Mouse (Mus musculus): Measurements from ENCODE around the gene Dhx33.

Dhx33 gene

DNA sequence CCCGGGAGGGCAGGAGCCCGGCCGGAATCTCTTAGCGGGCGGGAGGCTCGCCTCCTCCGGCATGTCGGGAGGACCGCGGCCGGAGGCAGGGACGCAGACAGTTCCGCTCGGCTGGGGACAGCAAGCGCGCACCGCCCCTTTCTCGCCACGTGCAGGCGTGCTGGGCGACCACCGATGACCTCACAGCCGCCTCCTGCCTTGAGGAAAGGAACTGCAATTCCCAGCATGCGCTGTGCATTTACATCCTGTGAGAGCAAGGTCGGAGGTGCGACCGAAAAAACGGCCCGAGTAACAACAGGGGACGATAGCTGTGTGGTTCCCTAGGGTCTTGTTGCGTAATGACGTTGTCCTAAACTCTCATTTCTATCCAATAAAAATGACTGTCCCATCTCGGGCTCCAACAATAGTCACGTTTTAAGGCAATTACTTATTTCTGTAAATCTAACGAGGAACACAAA is at the start of gene Dhx33:
Gene Dhx33, minus strand, starts transcription at position 122 of the 458 bp plus-strand sequence.
- peak; percentile 98 for DNase-seq

DNA sequence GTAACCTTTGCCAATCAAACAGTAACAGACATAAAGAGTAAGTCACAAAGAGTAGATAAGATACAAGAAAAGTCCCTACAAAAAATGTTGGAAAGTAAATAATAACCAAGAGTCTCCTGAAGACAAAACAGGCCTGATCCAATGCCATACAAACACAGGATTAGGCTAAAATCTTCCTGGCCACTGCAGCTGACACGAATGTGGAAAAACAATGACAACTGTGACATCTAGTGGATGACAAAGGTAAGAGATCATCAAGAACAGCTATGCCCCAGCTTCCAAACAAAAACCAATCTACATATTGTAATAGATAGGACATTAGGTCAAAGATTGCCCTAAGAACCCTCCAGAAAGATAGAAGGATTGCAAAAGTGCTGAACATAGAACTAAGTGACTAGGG is 48.3 kb upstream of the Dhx33 start:
- peak; percentile 57 for DNase-seq

DNA sequence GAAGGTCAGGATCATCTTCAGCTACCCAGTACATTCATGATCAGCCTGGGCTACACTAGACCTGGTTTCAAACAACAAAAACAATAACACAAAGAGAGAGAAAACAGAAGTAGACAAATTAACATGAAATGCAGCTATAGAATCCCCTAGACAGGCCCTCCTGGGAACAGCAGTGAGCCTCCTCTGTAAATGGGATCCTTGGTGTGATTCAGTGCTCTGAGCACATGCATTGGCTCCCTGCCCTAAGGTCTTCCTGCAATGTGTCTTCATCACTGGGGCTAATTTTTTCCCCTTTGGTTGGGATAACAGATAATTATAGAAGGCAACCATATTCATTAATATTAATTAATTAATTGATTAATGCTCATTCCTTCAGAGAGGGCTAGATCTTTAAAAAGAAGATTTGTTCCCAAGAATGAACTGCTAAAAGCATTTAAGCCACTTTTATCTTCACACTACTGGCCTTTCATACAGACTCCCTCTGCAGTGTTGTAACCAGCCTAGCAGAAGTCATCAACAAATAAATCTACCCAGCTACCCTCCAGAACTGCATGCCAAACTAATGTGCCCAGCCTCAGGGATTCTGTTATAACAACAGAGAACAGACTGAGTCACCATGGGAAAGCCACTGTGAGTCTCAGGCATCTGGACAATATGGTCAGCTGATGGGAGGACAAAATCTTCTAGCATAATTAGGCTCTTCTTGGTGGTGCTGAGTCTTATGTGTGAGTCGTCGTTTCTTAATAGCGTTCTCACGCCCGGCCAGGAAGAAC is 35.5 kb upstream of the Dhx33 start:
- DNase-seq, result no peak

DNA sequence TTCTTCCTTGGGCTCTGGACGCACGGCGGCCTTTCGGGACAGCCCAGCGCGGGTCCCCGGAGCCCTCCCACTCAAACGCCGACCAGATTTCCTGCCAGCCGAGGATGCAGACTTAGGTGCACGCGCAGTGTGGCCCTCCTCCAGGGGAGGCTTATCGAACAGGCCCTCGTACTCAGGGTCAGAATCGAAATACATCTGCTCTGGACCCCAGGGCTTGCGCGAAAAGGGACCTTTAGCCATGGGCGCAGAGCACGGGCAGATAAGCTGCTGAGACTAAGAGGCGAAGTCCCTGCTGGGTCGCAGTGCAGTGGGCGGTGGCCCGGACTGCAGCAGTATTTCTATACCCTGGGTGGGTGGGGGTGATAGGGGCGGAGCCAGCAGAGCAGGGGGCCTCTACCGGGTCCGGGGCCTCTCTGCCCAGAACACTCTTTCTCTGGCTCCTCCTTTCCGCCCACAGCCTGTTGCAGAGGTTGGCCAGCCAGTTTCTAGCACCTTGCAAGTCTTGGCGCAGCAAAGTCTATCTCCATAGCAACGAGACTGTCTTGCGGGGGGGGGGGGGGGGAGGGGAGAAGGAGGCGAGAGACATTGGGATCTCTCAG is 29.0 kb upstream of the Dhx33 start, which contains the start of gene 6330403K07Rik:
Gene 6330403K07Rik, minus strand, starts transcription at position 351 of the 599 bp plus-strand sequence.
- DNase-seq, result peak; percentile 91

DNA sequence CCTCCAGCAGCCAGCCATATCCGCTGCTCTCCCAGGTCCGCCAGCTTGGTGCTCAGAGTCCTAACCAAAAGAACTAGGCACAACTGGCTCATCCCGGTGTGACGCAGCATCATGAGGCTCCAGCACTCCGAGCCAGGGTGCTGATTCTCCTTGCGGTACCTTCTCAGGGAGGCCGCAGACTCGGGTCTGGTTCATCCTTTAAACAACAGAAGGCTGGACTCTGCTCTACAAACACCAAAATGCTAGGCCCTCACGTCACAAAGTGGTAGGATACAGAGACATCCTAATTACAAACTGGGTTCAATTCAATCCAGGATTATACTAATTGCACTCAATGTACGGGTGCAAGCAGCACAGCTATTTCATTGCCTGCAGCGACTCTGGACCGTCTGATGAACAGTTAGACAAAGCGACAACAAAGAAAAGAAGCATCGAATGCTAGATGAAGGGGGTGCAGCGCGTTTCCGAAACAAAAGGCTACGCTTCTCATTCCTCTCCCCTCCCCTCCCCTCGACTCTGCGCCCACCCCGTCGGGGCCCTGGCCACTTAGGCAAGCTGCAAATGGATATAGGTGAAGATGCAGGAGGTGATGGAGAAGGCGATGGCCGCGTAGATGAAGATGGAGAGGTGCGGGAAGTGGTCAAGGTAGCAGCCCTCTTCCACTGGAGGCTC is 28.4 kb upstream of the Dhx33 start:
- DNase-seq, result peak; percentile 61

DNA sequence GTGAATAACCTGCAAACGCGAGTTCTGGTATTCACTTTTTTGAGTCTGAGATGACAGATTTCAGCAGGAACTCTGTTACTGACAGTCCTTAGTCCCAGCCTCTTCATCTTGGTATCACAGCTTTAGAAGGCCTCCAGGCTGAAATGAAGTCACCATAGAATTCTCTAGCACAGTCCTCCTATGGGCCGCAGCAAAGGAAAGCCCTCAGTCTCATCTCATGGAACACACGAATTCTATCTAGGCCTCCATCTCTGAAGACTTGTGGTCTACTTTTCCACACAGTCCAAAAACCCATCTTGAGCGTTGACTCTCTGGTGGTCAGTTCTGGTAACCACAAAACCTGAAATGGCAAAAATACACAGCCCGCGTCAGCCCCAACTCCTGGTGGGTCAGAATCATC is 27.8 kb upstream of the Dhx33 start:
- DNase-seq, result no peak

DNA sequence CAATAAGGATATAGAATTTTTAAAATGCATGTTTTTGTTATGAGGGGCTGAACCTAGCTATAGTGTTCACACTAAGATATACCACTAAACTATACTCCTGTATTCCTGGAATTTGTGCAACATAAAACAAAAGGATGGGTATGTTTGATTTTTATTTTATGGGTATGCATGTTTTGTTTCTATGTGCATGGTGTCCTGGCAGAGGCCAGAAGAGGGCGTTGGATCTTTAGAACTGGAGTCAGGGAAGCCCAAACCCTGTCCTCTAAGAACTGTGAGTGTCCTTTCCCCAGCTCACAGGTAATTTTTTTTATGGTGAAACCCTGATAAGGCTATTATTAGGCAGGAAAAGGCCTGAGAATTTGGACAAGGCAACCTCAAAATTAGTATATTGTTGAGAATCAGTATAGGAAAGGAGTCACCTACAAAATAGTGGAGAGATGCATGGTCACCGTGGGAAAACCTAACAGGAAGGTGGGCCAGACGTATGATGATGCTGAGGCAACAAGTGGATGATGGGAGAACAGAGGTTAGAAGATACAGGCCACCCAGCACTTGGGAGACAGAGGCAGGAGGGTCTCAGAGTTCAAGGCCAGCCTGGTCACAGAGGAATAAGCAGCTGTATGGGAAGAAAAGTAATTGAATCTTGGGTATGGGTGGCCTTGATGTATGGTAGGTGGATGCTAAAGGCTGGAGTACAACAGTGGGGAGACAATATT is 25.3 kb upstream of the Dhx33 start:
- DNase-seq, result no peak

DNA sequence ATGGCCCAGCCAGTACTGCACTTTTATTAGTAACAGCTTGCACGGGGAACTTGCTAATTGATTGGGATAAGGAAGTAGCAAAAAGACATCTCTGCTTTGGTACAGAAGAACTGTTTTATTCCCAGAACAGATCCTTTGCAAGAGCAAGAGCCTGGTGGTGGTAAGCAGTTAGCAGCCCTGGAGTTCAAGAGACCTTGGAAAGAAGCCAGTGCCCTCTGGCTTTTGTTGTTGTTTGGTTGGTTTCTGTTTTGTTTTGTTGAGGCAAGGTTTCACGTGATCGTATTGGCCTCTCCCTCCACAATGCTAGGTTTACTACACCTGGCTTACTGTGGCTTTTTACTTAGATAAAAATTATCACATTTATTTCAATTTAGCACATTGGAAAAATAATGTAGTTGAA is 24.0 kb upstream of the Dhx33 start:
- DNase-seq, result no peak

DNA sequence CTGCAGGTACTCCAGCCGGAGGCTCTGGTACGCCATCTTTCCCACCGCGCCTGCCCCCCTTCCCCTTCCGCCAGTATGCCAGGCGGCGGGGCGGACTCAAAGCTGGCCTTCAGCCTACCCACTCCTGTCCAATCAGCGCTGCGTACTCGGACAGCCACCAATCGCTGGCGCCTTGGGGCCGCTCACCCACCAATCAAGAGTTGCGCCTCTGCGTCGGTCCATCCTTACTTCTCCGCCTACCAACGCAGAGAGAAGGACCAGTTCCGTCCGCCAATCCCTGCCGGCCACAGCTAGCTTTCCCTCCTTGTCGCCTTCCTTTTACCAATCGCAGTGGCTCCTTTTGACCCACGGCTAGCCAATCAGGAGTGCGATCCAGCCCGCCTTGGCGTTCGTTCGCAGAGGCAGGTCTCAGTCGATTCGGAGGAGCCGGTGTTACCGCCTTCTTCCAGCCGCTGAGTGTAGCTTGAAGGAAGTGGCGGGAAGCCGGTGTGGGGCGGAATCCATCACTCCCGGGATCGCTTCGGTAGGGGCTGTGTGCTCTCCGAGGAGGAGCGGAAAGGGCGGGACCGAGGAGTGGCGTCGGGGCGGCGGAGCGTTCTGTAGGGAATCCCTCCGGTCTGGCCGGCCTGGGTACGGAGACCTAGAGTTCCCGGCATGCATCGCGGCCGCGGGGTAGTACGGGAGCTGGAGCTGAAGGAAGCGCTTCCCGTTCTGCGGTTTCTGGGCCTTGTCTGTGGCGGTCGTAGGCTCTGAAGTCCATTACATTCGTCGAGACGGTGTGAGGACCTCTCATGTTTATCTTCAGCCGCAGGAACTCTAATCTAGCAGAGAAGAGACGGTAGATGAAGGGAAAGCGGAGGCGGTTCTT is 15.2 kb upstream of the Dhx33 start, which contains the start of the genes Mis12 and Derl2:
Gene Mis12, plus strand, starts transcription at position 411 of the 868 bp plus-strand sequence.
Gene Derl2, minus strand, starts transcription at position 641 of the 868 bp plus-strand sequence.
- DNase-seq, result peak; percentile 98

DNA sequence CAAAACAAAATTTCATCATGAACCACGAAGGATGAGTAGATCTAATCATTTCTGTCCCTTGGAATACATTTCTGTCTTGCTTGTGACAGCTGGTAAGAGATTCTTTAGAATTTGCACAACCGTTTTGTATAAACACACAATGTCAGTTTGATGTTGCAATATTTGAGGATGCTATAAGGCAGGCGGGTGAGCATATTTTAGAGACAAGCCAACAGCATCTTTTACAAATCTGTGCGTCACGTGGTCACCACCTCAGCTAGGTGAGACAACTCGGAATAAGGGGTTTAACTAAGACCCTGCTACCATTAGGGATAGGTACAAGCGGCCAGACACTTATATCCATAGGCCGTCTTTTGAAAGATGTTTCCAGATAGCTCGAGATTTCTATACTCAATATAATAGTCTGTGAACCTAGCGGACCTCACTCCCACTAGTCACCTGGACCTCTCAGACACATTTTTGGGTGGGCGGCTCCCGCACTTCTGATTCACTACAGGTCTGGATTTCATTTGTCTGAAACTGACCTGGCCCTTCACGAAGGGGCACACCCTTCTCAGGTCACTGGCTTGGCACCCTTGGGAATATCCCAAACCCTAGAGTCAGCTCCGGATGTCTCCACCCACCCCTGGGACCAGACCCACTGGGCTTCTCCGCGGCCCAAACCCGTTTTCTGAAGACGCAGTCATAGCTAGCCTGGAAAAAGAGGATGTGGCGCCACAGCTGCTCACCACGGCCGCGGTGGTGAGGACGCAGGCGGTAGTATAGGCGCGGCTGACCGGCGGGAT is 14.4 kb upstream of the Dhx33 start:
- no peak for DNase-seq

DNA sequence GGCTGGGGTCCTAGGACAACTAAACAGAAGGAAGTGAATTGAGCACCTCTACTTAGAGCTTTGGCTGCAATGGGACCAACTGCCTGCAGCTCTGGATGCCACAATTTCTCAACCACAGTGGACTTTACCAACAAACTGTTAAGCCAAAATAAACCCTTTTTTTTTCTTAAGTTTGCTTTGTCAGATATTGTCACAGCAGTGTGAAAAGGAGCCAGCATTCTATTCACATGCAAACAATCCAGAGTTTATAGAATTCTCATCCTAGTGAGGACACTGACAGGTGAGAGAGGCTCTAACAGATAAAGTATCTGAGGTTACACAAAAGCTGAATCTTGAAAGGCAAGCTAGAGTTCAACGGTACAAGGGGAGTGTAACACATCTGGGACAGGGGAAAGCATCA is 12.8 kb upstream of the Dhx33 start:
- DNase-seq, result no peak

DNA sequence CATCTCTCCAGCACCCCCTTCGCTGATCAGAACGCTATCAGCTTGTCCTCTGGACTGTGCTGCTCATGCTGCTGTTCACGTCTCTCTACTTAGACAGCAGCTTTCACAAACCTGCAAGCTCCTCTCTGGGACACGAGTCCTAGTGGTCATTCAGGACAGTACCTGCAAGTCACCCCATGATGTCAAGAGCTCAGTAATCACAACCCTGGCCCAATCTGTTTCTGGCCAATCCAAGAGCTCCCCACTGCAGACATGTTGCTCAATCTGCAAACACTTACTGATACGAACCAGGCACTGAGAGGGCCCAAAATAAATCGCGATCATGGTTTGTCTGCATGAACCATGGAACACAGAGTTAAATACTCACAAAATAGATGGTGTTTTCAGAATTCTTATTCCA is 8.5 kb upstream of the Dhx33 start:
- DNase-seq, result no peak

DNA sequence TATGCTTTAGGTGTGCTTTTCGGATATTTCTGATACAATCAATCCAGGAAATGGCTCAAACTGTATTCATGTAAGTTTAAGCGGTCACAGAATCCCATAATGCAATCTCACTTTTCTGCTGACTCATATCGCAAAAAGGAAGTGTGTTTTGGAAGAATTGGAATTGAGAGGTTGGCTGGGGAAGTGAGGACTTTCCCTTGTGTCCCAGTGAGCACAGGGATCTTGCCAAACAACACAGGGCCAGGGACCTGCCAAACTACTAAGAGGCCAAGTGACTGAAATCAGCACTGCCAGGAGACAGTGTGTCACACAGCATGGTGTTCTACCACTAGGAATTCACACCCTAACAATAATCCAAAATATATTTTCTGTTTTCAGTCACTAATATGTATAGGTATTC is 4.1 kb upstream of the Dhx33 start:
- DNase-seq, result no peak

DNA sequence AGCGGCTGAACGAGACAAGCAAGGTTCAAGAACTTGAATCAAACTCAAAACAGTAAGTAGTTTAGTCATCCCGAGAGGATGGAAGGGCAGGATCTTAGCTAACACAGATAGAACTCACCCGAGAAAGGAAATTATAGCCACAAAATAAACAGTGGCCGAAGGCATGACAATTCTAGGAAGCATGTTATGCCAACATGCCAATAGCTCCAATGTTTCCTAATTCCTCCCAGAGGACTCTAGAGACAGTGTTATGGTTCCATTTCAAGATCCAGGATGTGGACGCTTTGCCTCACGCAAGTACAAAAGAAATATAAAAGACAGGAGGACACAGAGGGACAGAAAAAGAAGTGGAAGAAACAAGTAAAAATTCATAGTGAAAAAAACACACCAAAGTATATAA is 3.6 kb upstream of the Dhx33 start:
- DNase-seq, result no peak

DNA sequence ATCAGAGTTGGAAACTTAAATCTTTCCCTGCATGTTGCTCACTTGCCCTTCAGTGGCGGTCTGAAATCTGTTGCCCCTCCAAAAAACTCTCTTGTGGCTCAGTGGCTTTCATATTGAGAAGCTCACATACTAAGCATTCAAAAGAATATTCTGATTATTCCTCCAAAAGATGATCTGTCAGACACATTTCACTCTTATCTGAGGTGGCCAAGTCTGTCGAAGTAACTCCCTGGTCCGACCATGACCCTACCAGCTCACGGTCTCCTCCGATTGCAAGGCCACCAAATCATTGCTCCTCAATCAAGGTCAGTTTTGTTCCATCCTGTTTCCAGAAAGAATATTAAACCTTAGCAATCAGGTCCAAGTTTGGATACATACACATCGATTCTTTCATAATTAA is 2.8 kb upstream of the Dhx33 start:
- no peak for DNase-seq

DNA sequence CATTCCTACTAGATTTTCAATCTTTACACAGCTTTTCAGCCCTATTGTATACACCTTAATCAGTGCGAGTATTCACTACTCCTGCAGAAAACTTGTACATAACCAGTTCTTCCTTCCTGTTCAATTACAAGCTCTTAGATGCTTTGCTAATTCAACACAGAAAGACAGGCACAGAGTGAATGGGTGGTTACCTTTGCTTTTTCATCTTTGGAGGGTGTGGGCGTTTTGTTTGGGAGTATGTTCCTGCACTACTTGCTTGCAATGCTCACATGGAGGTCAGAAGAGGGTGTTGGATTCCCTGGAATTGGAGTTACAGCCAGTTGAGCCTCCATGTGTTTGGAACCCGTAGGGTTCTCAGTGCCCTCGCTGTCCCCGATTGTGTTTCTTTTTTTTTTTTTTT is 809 bp upstream of the Dhx33 start:
- DNase-seq, result no peak

DNA sequence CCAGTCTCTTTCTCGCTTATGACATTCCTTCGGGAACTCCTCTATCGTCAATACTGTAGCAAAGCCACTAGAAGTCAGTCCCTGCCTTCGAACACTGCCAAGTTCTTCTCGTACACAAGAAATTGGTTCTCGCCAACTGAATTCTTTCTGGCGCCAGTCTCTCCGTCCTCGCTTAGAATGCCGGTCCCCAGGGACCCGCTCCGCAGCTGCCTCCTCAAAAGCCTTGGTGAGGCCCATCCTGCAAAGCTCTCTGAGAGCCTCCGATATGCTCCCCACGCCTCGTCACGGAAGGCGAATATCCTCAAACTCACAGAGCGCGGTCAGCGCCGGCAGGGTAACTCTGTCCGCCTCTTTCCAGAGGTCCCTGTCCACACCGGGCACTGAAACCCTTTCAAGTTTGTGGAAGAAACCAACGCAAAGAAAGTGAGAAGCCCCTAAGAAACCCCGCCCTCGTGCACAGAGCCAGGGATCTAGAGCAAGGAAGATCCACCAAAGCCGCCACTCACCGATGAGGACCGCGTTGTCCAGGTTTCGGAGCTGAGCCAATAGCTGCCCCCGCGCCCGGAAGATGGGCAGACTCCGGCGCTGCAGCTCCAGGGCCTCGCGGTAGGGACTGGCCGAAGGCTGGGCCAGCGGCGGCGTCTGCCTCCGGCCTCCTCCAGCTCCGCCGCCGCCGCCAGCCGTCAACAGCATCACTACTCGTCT is 474 bp downstream of the Dhx33 start:
- DNase-seq, result peak; percentile 56

DNA sequence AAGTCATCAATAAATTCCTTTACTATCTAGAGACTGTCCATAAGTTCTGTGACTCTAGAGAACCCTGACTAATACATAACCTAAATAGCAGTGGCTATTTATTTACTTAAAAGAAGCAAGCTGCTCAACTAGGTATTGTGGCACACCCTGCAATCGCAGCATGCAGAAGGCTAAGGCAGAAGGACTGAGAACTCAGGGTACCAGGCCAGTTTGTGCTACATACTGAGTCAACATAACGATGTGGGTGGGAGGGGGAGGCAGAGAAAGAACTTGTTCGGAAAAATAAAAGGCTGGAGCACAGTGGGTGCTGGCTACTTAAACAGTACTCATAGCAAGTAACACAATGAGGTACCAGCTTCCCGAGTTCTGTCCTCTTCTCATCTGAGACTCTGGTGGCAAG is 3.1 kb downstream of the Dhx33 start:
- DNase-seq, result no peak

DNA sequence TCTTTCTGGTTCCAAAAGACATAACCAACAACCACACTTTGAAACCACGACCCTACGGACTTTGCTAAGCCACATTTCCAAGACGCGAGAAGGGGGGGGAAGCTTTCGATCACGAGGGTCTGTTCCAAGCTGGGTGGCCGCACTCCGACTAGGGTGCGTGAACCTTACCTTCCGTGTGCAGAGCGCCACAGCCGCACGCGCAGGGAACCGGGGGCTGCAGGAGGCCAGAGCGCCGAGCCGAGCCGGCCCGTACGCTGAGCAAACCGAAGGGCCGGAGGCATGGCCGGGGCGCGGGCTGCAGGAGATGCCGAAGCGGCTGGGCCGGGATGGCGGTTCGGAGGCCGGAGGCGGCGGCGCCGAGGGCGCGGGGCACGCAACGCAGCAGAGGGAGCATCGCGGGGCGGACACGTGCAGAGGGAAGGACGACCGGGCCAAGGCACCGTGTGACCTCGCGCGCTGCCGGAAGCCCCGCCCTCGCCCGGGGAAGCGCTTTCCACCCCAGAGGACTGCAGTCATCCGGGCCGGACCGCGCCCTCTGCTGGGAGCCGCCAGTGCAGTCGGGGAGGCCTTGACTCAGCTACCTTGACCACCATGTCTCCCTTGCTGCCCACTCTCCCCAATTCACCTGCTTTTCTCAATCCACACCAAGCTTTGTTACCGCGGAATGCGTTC is 21.5 kb downstream of the Dhx33 start, which contains the start of gene C1qbp:
Gene C1qbp, minus strand, starts transcription at position 470 of the 672 bp plus-strand sequence.
- peak; percentile 94 for DNase-seq

DNA sequence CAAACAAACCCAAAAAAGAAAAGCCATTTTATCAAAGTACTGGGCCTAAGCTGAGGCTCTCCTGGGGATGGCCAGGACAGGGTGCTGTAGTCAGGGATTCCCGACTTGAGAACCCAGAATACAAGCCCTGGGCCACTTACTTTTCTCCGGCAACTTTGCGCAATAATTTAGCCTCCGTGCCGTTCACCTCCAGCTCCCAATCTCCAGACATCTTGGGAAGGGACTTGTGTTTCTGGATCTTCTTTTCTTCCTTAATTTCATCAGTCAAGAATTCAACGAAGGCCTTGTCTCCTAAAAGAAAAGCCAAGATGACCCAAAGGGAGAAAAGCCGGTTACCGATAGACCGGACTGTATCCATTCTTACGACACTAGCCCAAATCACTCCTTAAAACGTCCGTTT is 22.2 kb downstream of the Dhx33 start:
- no peak for DNase-seq
